Mouse (Mus musculus) testis, adult 2 months (tissue): ENCODE measurements around the gene Olfr1358. TPM values are rescaled to one million over a fixed set of nuclear protein-coding genes. Genes with fewer than 3 reads are reported as not detected.
"Not testable (repeated sequence)": the region's sequence is repeated elsewhere in the genome, so short reads cannot be mapped to it uniquely, and the experiment has no call there.

Experiments
- H3K27ac ChIP-seq: fragments of 200-500 bp; 2 replicates; pipeline ENCODE4 v1.5.1; 2012; ENCODE audit warnings: low read depth, low read length; ENCODE audit not compliant: control insufficient read depth, insufficient read depth
- H3K27me3 ChIP-seq: fragments of 200-500 bp; 2 replicates; pipeline ENCODE4 v1.6.1; 2012; ENCODE audit warnings: mild to moderate bottlenecking, low read length, moderate library complexity; ENCODE audit not compliant: control insufficient read depth, insufficient read depth
- H3K36me3 ChIP-seq: fragments of 200-500 bp; 2 replicates; pipeline ENCODE4 v1.6.1; 2012; ENCODE audit warnings: mild to moderate bottlenecking, low read length; ENCODE audit not compliant: control insufficient read depth, insufficient read depth
- H3K4me1 ChIP-seq: fragments of 200-500 bp; 2 replicates; pipeline ENCODE4 v1.6.1; 2012; ENCODE audit warnings: low read length; ENCODE audit not compliant: control insufficient read depth, insufficient read depth
- H3K4me3 ChIP-seq: fragments of 200-500 bp; 2 replicates; pipeline ENCODE4 v1.5.1; 2012; ENCODE audit warnings: low read depth, mild to moderate bottlenecking, low read length, moderate library complexity, mixed read lengths; ENCODE audit not compliant: control insufficient read depth
- CTCF ChIP-seq: fragments of 200-500 bp; IDR thresholded peaks from 2 replicates; pipeline ENCODE4 v1.5.1; 2012; ENCODE audit warnings: low read depth, mild to moderate bottlenecking, inconsistent platforms, low read length, moderate library complexity; ENCODE audit not compliant: control insufficient read depth, insufficient read depth, insufficient replicate concordance
- POLR2A ChIP-seq: fragments of 200-500 bp; IDR thresholded peaks from 2 replicates; pipeline ENCODE4 v1.6.1; 2012; ENCODE audit warnings: low read depth, mild to moderate bottlenecking, inconsistent platforms, low read length, moderate library complexity; ENCODE audit not compliant: control insufficient read depth
- polyA plus RNA-seq: library from polyadenylated mRNA; depleted of rRNA; stranded (reverse); fragments of >200 nt; gene quantifications from 2 replicates; pipeline ENCODE4 v1.2.3, GENCODE M21; 2012

The Olfr1358 gene
- polyA plus RNA-seq, 1 experiment: 0.54 TPM

- Histone ChIP-seq H3K27me3 (no peaks in the 10 kb centered on the region), H3K4me1 (peaks cover 5% of the 10 kb centered on the region), H3K27ac (no peak overlapping the region), H3K36me3 (no peaks in the 10 kb centered on the region), H3K4me3 (peak overlapping the region; percentile 60)
- TF ChIP-seq CTCF (no peak), POLR2A (no peak)
These were observed 36.0 kb upstream of the Olfr1358 start for GRCm38 (mm10) chr10:78480954-78481927.

GRCm38 (mm10) chr10:78481928-78482499 lies 35.2 kb upstream of the Olfr1358 start:
- H3K27ac ChIP-seq: no peak overlapping the region
- H3K27me3 ChIP-seq: no peaks in the 10 kb centered on the region

GRCm38 (mm10) chr10:78485369-78485768 lies 31.9 kb upstream of the Olfr1358 start:
- H3K4me3 ChIP-seq, H3K27me3 ChIP-seq, H3K4me1 ChIP-seq, H3K36me3 ChIP-seq, H3K27ac ChIP-seq: not testable (repeated sequence)

More at GRCm38 (mm10) chr10:78481928-78482499, 35.2 kb upstream of the Olfr1358 start:
- Histone ChIP-seq H3K4me1 (peaks cover 5% of the 10 kb centered on the region), H3K4me3 (peak overlapping the region; percentile 60), H3K36me3 (no peaks in the 10 kb centered on the region)
- no peak for TF ChIP-seq POLR2A
- TF ChIP-seq CTCF: no peak

GRCm38 (mm10) chr10:78486871-78487270 lies 30.4 kb upstream of the Olfr1358 start:
- no peak overlapping the region for H3K4me3 ChIP-seq
- no peaks in the 10 kb centered on the region for H3K27me3 ChIP-seq
- peaks cover 2% of the 10 kb centered on the region; the same call in 1 of the 2 replicates for H3K4me1 ChIP-seq

GRCm38 (mm10) chr10:78487431-78488086 lies 29.7 kb upstream of the Olfr1358 start:
- TF ChIP-seq CTCF (peak; percentile 99), POLR2A (no peak)
- Histone ChIP-seq H3K27me3 (no peaks in the 10 kb centered on the region), H3K36me3 (no peaks in the 10 kb centered on the region), H3K4me3 (peak overlapping the region; percentile 65), H3K4me1 (peaks cover 2% of the 10 kb centered on the region; the same call in 1 of the 2 replicates), H3K27ac (no peak overlapping the region)

More at GRCm38 (mm10) chr10:78486871-78487270, 30.4 kb upstream of the Olfr1358 start:
- H3K27ac ChIP-seq: no peak overlapping the region
- TF ChIP-seq CTCF (no peak), POLR2A (no peak)
- H3K36me3 ChIP-seq: no peaks in the 10 kb centered on the region

GRCm38 (mm10) chr10:78502986-78503733 lies 14.1 kb upstream of the Olfr1358 start:
- Histone ChIP-seq H3K36me3 (no peaks in the 10 kb centered on the region), H3K27me3 (no peaks in the 10 kb centered on the region), H3K27ac (no peak overlapping the region), H3K4me3 (no peak overlapping the region), H3K4me1 (no peaks in the 10 kb centered on the region)
- TF ChIP-seq POLR2A: no peak
- TF ChIP-seq CTCF: no peak

- peak overlapping the region; percentile 51 for H3K4me3 ChIP-seq
- H3K4me1 ChIP-seq: peaks cover 2% of the 10 kb centered on the region; the same call in 1 of the 2 replicates
- no peak overlapping the region for H3K27ac ChIP-seq
- H3K27me3 ChIP-seq: no peaks in the 10 kb centered on the region
- H3K36me3 ChIP-seq: no peaks in the 10 kb centered on the region
- TF ChIP-seq POLR2A (no peak; the same call in 1 of the 2 replicates), CTCF (no peak)
These were observed 2.6 kb downstream of the Olfr1358 start for GRCm38 (mm10) chr10:78519792-78520191.
